Comparison of ENCODE assay signal across 10 mouse cellular contexts in genomic region chr8:119802592-119802991, GRCm38 (mm10). TPM values are rescaled to one million over a fixed set of nuclear protein-coding genes. Genes with fewer than 3 reads are reported as not detected.
DNase-seq lines count a peak whose midpoint lies in the region; ATAC-seq and TF ChIP-seq lines count a peak whose summit lies in the region.
"Had no signal": no experiment of that assay in that cellular context is flagged by ENCODE, and none has a peak within 500 bp of the region (broad histone marks: within the 10 kb centered on the region; RNA-seq: fewer than 3 reads in every experiment).

No protein-coding gene starts in this region.

- H3K4me1 ChIP-seq in liver, embryonic 14.5 days (replicated peaks; ENCODE audit: control insufficient read depth in 2 of 2, insufficient read depth in 2 of 2, low read length in 1 of 2): peaks cover 0 to 4% of the 10 kb centered on the region in 2 experiments; a peak in 2 of 4 replicates
- peaks cover 33% of the 10 kb centered on the region for H3K4me1 ChIP-seq in E14TG2a.4 (replicated peaks; ENCODE audit: low read depth, low read length)
- peaks cover 22% of the 10 kb centered on the region for H3K4me1 ChIP-seq in kidney, embryonic 15.5 days

- peak; percentile 66 for TF ChIP-seq CTCF in liver, embryonic 14.5 days (IDR thresholded peaks at IDR 0.05; ENCODE audit: low read depth)
- TF ChIP-seq CTCF in E14TG2a.4 (conservative IDR thresholded peaks at IDR 0.05; ENCODE audit: low read length): peak; percentile 90

- no peaks in the 10 kb centered on the region for H3K27me3 ChIP-seq in liver, embryonic 14.5 days (ENCODE audit: control insufficient read depth, insufficient read depth, low read length)
- peaks cover 3% of the 10 kb centered on the region; the same call in 1 of the 2 replicates for H3K27me3 ChIP-seq in E14TG2a.4 (ENCODE audit: insufficient read depth, low read length)
- no peaks in the 10 kb centered on the region for H3K27me3 ChIP-seq in kidney, embryonic 15.5 days

- H3K27ac ChIP-seq in liver, embryonic 14.5 days: no peak overlapping the region
- no peak overlapping the region for H3K27ac ChIP-seq in kidney, embryonic 15.5 days

- no peak overlapping the region for H3K4me3 ChIP-seq in liver, embryonic 14.5 days (ENCODE audit: insufficient read depth in 1 of 2, low read depth in 2 of 2, low read length in 2 of 2)
- H3K4me3 ChIP-seq in E14TG2a.4 (replicated peaks; ENCODE audit: low read length): no peak overlapping the region
- no peak overlapping the region for H3K4me3 ChIP-seq in kidney, embryonic 15.5 days (replicated peaks)

- no peaks in the 10 kb centered on the region for H3K36me3 ChIP-seq in liver, embryonic 14.5 days (replicated peaks; ENCODE audit: control insufficient read depth, insufficient read depth, low read depth)
- no peaks in the 10 kb centered on the region for H3K36me3 ChIP-seq in E14TG2a.4 (ENCODE audit: insufficient read depth, low read length)
- peaks cover 1% of the 10 kb centered on the region for H3K36me3 ChIP-seq in kidney, embryonic 15.5 days

- no peak for ATAC-seq in CD4-positive, CD25-positive, alpha-beta regulatory T cell, adult 4 months
- no peak for ATAC-seq in liver, embryonic 14.5 days (ENCODE audit: insufficient read depth)
- ATAC-seq in megakaryocyte progenitor cell, adult 5-6 weeks (replicated peaks; ENCODE audit: poor library complexity): peak; percentile 51; the same call in 1 of the 2 replicates
- ATAC-seq in kidney, embryonic 15.5 days (replicated peaks; ENCODE audit: low FRiP score): no peak

- H3K9ac ChIP-seq in liver, embryonic 14.5 days (replicated peaks): no peak overlapping the region
- H3K9ac ChIP-seq in kidney, embryonic 15.5 days: no peak overlapping the region

- peak; percentile 59 for DNase-seq in CD4-positive, CD25-positive, alpha-beta regulatory T cell, adult 2 months (ENCODE audit: low read depth, low spot score)
- no peak for DNase-seq in liver, embryonic 14.5 days (ENCODE audit: low read depth in 3 of 3, low spot score in 3 of 3)
- DNase-seq in liver: no peak
- no peak for DNase-seq in adrenal gland, postnatal 10 days
- DNase-seq: gastrocnemius, postnatal 14 days; heart, postnatal 36 days had no signal

- no peaks in the 10 kb centered on the region for H3K9me3 ChIP-seq in liver, embryonic 14.5 days (ENCODE audit: control insufficient read depth, low read length)
- H3K9me3 ChIP-seq in E14TG2a.4 (ENCODE audit: low read length): no peaks in the 10 kb centered on the region
- H3K9me3 ChIP-seq in kidney, embryonic 15.5 days (replicated peaks): no peaks in the 10 kb centered on the region

- WGBS in liver, embryonic 14.5 days (ENCODE audit: insufficient replicate concordance): 57% methylated on average over 1 of the region's 1 CpGs
- WGBS in kidney, embryonic 15.5 days: 100% methylated on average over 1 of the region's 1 CpGs

- H3K4me2 ChIP-seq in liver, embryonic 14.5 days (ENCODE audit: low read depth): no peak overlapping the region
- no peak overlapping the region for H3K4me2 ChIP-seq in kidney, embryonic 15.5 days

- no peak for TF ChIP-seq EP300 in liver, embryonic 14.5 days (IDR thresholded peaks at IDR 0.05; ENCODE audit: low read depth)

RNA-seq across cellular contexts. Expression of gene Tldc1, which starts 24.4 kb away (rescaled TPM):
- polyA plus RNA-seq in CD4-positive, CD25-positive, alpha-beta regulatory T cell, adult 4 months (2017; shearing (Covaris generic)): 10 to 100 TPM in 1 of 2 experiments, 1 to 10 TPM in 1; 6.5 to 14.3 TPM
- 2.7 and 2.8 TPM in 2 replicates for polyA plus RNA-seq in liver, embryonic 14.5 days (2012; rRNA removed)
- polyA plus RNA-seq in liver, embryonic 14.5 days (2014; fragmentation: Nextera tagmentation; extraction: Ambion mirVana): 1.3 and 2.0 TPM in 2 replicates
- total RNA-seq in megakaryocyte progenitor cell, adult 5-6 weeks (2015): 2.6 TPM in 2 replicates
- total RNA-seq in megakaryocyte progenitor cell, adult 5-6 weeks (2017): 3.8 and 4.2 TPM in 2 replicates
- polyA plus RNA-seq in kidney, embryonic 15.5 days (2015; fragmentation: Nextera tagmentation; extraction: Ambion mirVana): 14.9 and 15.0 TPM in 2 replicates
- total RNA-seq in adrenal gland, postnatal 10 days (2021): 10 to 100 TPM in 1 of 2 experiments, 1 to 10 TPM in 1; 8.7 to 12.0 TPM

RNA-seq across cellular contexts. Expression of gene Cotl1, which starts 37.8 kb away (rescaled TPM):
- 100 to 1,000 TPM; 131 to 191 TPM for polyA plus RNA-seq in CD4-positive, CD25-positive, alpha-beta regulatory T cell, adult 4 months (2017; shearing (Covaris generic))
- polyA plus RNA-seq in liver, embryonic 14.5 days (2012; rRNA removed): 57.0 and 59.6 TPM in 2 replicates
- polyA plus RNA-seq in liver, embryonic 14.5 days (2014; fragmentation: Nextera tagmentation; extraction: Ambion mirVana): 77.7 and 88.7 TPM in 2 replicates
- total RNA-seq in megakaryocyte progenitor cell, adult 5-6 weeks (2015): 88.7 and 123 TPM in 2 replicates
- 101 and 127 TPM in 2 replicates for total RNA-seq in megakaryocyte progenitor cell, adult 5-6 weeks (2017)
- 99.2 and 138 TPM in 2 replicates for polyA plus RNA-seq in kidney, embryonic 15.5 days (2015; fragmentation: Nextera tagmentation; extraction: Ambion mirVana)
- total RNA-seq in adrenal gland, postnatal 10 days (2021): 10 to 100 TPM; 68.0 to 77.5 TPM

RNA-seq across cellular contexts. Expression of gene Klhl36, which starts 59.5 kb away (rescaled TPM):
- 10 to 100 TPM in 1 of 2 experiments, 1 to 10 TPM in 1; 6.2 to 11.6 TPM for polyA plus RNA-seq in CD4-positive, CD25-positive, alpha-beta regulatory T cell, adult 4 months (2017; shearing (Covaris generic))
- 2.5 TPM in 2 replicates for polyA plus RNA-seq in liver, embryonic 14.5 days (2012; rRNA removed)
- polyA plus RNA-seq in liver, embryonic 14.5 days (2014; fragmentation: Nextera tagmentation; extraction: Ambion mirVana): 2.7 and 3.3 TPM in 2 replicates
- 1.2 and 2.2 TPM in 2 replicates for total RNA-seq in megakaryocyte progenitor cell, adult 5-6 weeks (2015)
- 3.3 and 8.0 TPM in 2 replicates for total RNA-seq in megakaryocyte progenitor cell, adult 5-6 weeks (2017)
- polyA plus RNA-seq in kidney, embryonic 15.5 days (2015; fragmentation: Nextera tagmentation; extraction: Ambion mirVana): 16.7 and 18.4 TPM in 2 replicates
- 10 to 100 TPM in 1 of 2 experiments, 1 to 10 TPM in 1; 7.3 to 11.2 TPM for total RNA-seq in adrenal gland, postnatal 10 days (2021)
